18 mouse cellular contexts compared by ENCODE assay signal in the genomic region with DNA sequence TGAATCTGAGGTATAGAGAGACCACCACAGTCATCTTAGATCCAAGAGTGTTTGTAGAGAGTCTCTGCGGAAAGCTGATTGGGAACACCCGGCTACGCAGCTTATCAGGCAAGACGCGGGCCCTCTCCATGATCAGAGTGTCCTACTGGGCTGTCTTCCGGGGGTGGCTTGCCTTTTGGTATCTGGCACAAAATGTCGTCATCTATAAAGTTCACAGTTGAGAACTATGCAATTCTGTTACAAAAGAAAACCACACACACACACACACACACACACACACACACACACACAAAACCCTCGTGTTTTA. TPM values are rescaled to one million over a fixed set of nuclear protein-coding genes. Genes with fewer than 3 reads are reported as not detected.
DNase-seq lines count a peak whose midpoint lies in the region; ATAC-seq and TF ChIP-seq lines count a peak whose summit lies in the region.
"Had no signal": no experiment of that assay in that cellular context is flagged by ENCODE, and none has a peak within 500 bp of the region (broad histone marks: within the 10 kb centered on the region; RNA-seq: fewer than 3 reads in every experiment).

No protein-coding gene starts in this region.

- H3K4me2 ChIP-seq in lung, embryonic 14.5 days = no peak overlapping the region
- peak overlapping the region; percentile 17; the same call in 1 of the 2 replicates for H3K4me2 ChIP-seq in intestine, embryonic 16.5 days (ENCODE audit: low read depth, low read length)
- peak overlapping the region; percentile 64 for H3K4me2 ChIP-seq in liver, embryonic 16.5 days (ENCODE audit: low read depth, low read length)
- no peak overlapping the region for H3K4me2 ChIP-seq in midbrain, embryonic 11.5 days
- H3K4me2 ChIP-seq: embryonic facial prominence, embryonic 12.5 days; forebrain, embryonic 12.5 days; midbrain, embryonic 15.5 days had no signal

- H3K36me3 ChIP-seq in lung, embryonic 14.5 days (ENCODE audit: insufficient read depth) = no peaks in the 10 kb centered on the region
- H3K36me3 ChIP-seq in intestine, embryonic 16.5 days (ENCODE audit: control insufficient read depth, insufficient read depth, low read length) = no peaks in the 10 kb centered on the region
- H3K36me3 ChIP-seq in liver, embryonic 16.5 days (ENCODE audit: control insufficient read depth, insufficient read depth) = no peaks in the 10 kb centered on the region
- no peaks in the 10 kb centered on the region for H3K36me3 ChIP-seq in midbrain, embryonic 11.5 days (ENCODE audit: control insufficient read depth, insufficient read depth, low read length)
- H3K36me3 ChIP-seq: embryonic facial prominence, embryonic 12.5 days; forebrain, embryonic 12.5 days; midbrain, embryonic 15.5 days had no signal

- 71% methylated on average over 8 of the region's 8 CpGs for WGBS in lung, embryonic 14.5 days
- 69% methylated on average over 8 of the region's 8 CpGs for WGBS in intestine, embryonic 16.5 days
- 42% methylated on average over 8 of the region's 8 CpGs for WGBS in liver, embryonic 16.5 days (ENCODE audit: insufficient replicate concordance)
- WGBS in midbrain, embryonic 11.5 days = 81% methylated on average over 8 of the region's 8 CpGs

- H3K27ac ChIP-seq in lung, embryonic 14.5 days (ENCODE audit: low read depth) = peak overlapping the region; percentile 39; the same call in 1 of the 2 replicates
- peak overlapping the region; percentile 73 for H3K27ac ChIP-seq in intestine, embryonic 16.5 days (ENCODE audit: low read length)
- H3K27ac ChIP-seq in liver, embryonic 16.5 days (ENCODE audit: low read length) = peak overlapping the region; percentile 100
- no peak overlapping the region for H3K27ac ChIP-seq in midbrain, embryonic 11.5 days (ENCODE audit: low read depth, low read length)
- H3K27ac ChIP-seq: embryonic facial prominence, embryonic 12.5 days; forebrain, embryonic 12.5 days; hindbrain, postnatal 0 days; macrophage; midbrain, embryonic 15.5 days had no signal

- DNase-seq in lung, embryonic 14.5 days = no peak
- no peak for DNase-seq in lung, postnatal 36 days
- DNase-seq in MN1 (ENCODE audit: low spot score) = no peak
- no peak for DNase-seq in testis, postnatal 10 days (ENCODE audit: low spot score)
- DNase-seq in midbrain, embryonic 11.5 days (ENCODE audit: low spot score, missing footprints) = no peak
- DNase-seq: cerebellum, postnatal 36 days; heart, postnatal 4 days; kidney, postnatal 36 days; right cerebral cortex, postnatal 25 days; thymus, postnatal 36 days had no signal

- TF ChIP-seq CTCF in lung, embryonic 14.5 days (IDR thresholded peaks at IDR 0.05; ENCODE audit: low read depth) = no peak

- no peaks in the 10 kb centered on the region for H3K27me3 ChIP-seq in lung, embryonic 14.5 days (ENCODE audit: insufficient read depth, low read length)
- no peaks in the 10 kb centered on the region for H3K27me3 ChIP-seq in intestine, embryonic 16.5 days (replicated peaks; ENCODE audit: control insufficient read depth, insufficient read depth, low read length)
- H3K27me3 ChIP-seq in liver, embryonic 16.5 days (ENCODE audit: control insufficient read depth, insufficient read depth, low read depth, low read length) = no peaks in the 10 kb centered on the region
- H3K27me3 ChIP-seq in midbrain, embryonic 11.5 days (ENCODE audit: control insufficient read depth, insufficient read depth, low read length) = no peaks in the 10 kb centered on the region
- H3K27me3 ChIP-seq: embryonic facial prominence, embryonic 12.5 days; forebrain, embryonic 12.5 days; midbrain, embryonic 15.5 days had no signal

- no peak overlapping the region for H3K9ac ChIP-seq in lung, embryonic 14.5 days
- H3K9ac ChIP-seq in intestine, embryonic 16.5 days (ENCODE audit: low read depth, low read length) = no peak overlapping the region
- peak overlapping the region; percentile 69 for H3K9ac ChIP-seq in liver, embryonic 16.5 days (ENCODE audit: low read depth, low read length)
- no peak overlapping the region for H3K9ac ChIP-seq in midbrain, embryonic 11.5 days (ENCODE audit: low read length)
- H3K9ac ChIP-seq: embryonic facial prominence, embryonic 12.5 days; forebrain, embryonic 12.5 days; midbrain, embryonic 15.5 days had no signal

- ATAC-seq in lung, embryonic 14.5 days (ENCODE audit: insufficient read depth) = no peak
- 0 out of 2 replicates have a peak, but pooled peaks have one; percentile 13 for ATAC-seq in erythroblast, adult 5-6 weeks (replicated peaks; ENCODE audit: low FRiP score, poor library complexity, severe bottlenecking)
- ATAC-seq in intestine, embryonic 16.5 days = no peak
- ATAC-seq in liver, embryonic 16.5 days (ENCODE audit: low read depth) = peak; percentile 33
- ATAC-seq in midbrain, embryonic 11.5 days (ENCODE audit: low FRiP score) = no peak
- ATAC-seq: hindbrain, postnatal 0 days had no signal

- no peak overlapping the region for H3K4me3 ChIP-seq in lung, embryonic 14.5 days (ENCODE audit: low read depth, low read length)
- H3K4me3 ChIP-seq in intestine, embryonic 16.5 days (ENCODE audit: low read length) = no peak overlapping the region
- H3K4me3 ChIP-seq in liver, embryonic 16.5 days (ENCODE audit: low read depth, low read length) = peak overlapping the region; percentile 14
- no peak overlapping the region for H3K4me3 ChIP-seq in midbrain, embryonic 11.5 days (ENCODE audit: low read depth, low read length)
- H3K4me3 ChIP-seq: embryonic facial prominence, embryonic 12.5 days; forebrain, embryonic 12.5 days; midbrain, embryonic 15.5 days had no signal

- H3K4me1 ChIP-seq in lung, embryonic 14.5 days (ENCODE audit: insufficient read depth) = 0 out of 2 replicates have a peak, but pooled peaks cover 7% of the 10 kb centered on the region
- H3K4me1 ChIP-seq in intestine, embryonic 16.5 days (ENCODE audit: control insufficient read depth, insufficient read depth, low read length) = peaks cover 27% of the 10 kb centered on the region
- peaks cover 94% of the 10 kb centered on the region for H3K4me1 ChIP-seq in liver, embryonic 16.5 days (ENCODE audit: control insufficient read depth, low read depth, low read length)
- no peaks in the 10 kb centered on the region for H3K4me1 ChIP-seq in midbrain, embryonic 11.5 days (ENCODE audit: control insufficient read depth, insufficient read depth, low read length)
- H3K4me1 ChIP-seq: embryonic facial prominence, embryonic 12.5 days; forebrain, embryonic 12.5 days had no signal

- no peaks in the 10 kb centered on the region for H3K9me3 ChIP-seq in lung, embryonic 14.5 days (ENCODE audit: low read depth, low read length)
- no peaks in the 10 kb centered on the region for H3K9me3 ChIP-seq in intestine, embryonic 16.5 days (ENCODE audit: control insufficient read depth, low read length)
- H3K9me3 ChIP-seq in liver, embryonic 16.5 days (replicated peaks; ENCODE audit: control insufficient read depth, low read length) = no peaks in the 10 kb centered on the region
- no peaks in the 10 kb centered on the region for H3K9me3 ChIP-seq in midbrain, embryonic 11.5 days (ENCODE audit: control insufficient read depth, low read length)
- H3K9me3 ChIP-seq: embryonic facial prominence, embryonic 12.5 days; forebrain, embryonic 12.5 days; midbrain, embryonic 15.5 days had no signal

RNA-seq across cellular contexts. Expression of a gene that starts 45.8 kb away (rescaled TPM):
- polyA plus RNA-seq in lung, embryonic 14.5 days (2014; fragmentation: Nextera tagmentation; extraction: Ambion mirVana) = 18.2 and 20.8 TPM in 2 replicates
- total RNA-seq in erythroblast, adult 5-6 weeks (2015; ENCODE audit: low replicate concordance) = 127 and 168 TPM in 2 replicates
- total RNA-seq in erythroblast, adult 5-6 weeks (2017; ENCODE audit: low replicate concordance) = 72.9 and 90.6 TPM in 2 replicates
- 16.2 and 18.7 TPM in 2 replicates for polyA plus RNA-seq in intestine, embryonic 16.5 days (2015; fragmentation: Nextera tagmentation; extraction: Ambion mirVana)
- polyA plus RNA-seq in liver, embryonic 16.5 days (2015; fragmentation: Nextera tagmentation; extraction: Ambion mirVana) = 17.5 and 19.8 TPM in 2 replicates
- polyA plus RNA-seq in midbrain, embryonic 11.5 days (2014; fragmentation: Nextera tagmentation; extraction: Ambion mirVana) = 25.2 and 25.8 TPM in 2 replicates

RNA-seq across cellular contexts. Expression of a gene that starts 46.6 kb away (rescaled TPM):
- polyA plus RNA-seq in lung, embryonic 14.5 days (2014; fragmentation: Nextera tagmentation; extraction: Ambion mirVana) = 2.7 and 3.4 TPM in 2 replicates
- total RNA-seq in erythroblast, adult 5-6 weeks (2015; ENCODE audit: low replicate concordance) = 55.9 and 63.7 TPM in 2 replicates
- 83.5 and 85.7 TPM in 2 replicates for total RNA-seq in erythroblast, adult 5-6 weeks (2017; ENCODE audit: low replicate concordance)
- 4.3 and 4.8 TPM in 2 replicates for polyA plus RNA-seq in intestine, embryonic 16.5 days (2015; fragmentation: Nextera tagmentation; extraction: Ambion mirVana)
- polyA plus RNA-seq in liver, embryonic 16.5 days (2015; fragmentation: Nextera tagmentation; extraction: Ambion mirVana) = 10.8 and 12.8 TPM in 2 replicates
- 1.5 TPM in 2 replicates for polyA plus RNA-seq in midbrain, embryonic 11.5 days (2014; fragmentation: Nextera tagmentation; extraction: Ambion mirVana)

Comparison
In these comparisons a context has a peak if more than half of its experiments do, and no peak if none do; other contexts are left out.
1. ATAC-seq: peak in erythroblast, adult 5-6 weeks (single experiment) and liver, embryonic 16.5 days (single experiment); none in lung, embryonic 14.5 days (single experiment), intestine, embryonic 16.5 days (single experiment) and midbrain, embryonic 11.5 days (single experiment).
2. H3K4me2 ChIP-seq: peak in intestine, embryonic 16.5 days (single experiment) and liver, embryonic 16.5 days (single experiment); none in lung, embryonic 14.5 days (single experiment) and midbrain, embryonic 11.5 days (single experiment).